Mouse (Mus musculus) cerebral cortex, adult 2 months (tissue): ENCODE measurements around the gene Ubl3.

Experiments used
- WGBS: fragments of 180-500 bp; shearing (Covaris S2); methylation state at CpG from one replicate; pipeline ENCODE4 v1.1.7; 2018; 5-methylcytosine and 5-hydroxymethylcytosine counted together

Gene Ubl3

DNA sequence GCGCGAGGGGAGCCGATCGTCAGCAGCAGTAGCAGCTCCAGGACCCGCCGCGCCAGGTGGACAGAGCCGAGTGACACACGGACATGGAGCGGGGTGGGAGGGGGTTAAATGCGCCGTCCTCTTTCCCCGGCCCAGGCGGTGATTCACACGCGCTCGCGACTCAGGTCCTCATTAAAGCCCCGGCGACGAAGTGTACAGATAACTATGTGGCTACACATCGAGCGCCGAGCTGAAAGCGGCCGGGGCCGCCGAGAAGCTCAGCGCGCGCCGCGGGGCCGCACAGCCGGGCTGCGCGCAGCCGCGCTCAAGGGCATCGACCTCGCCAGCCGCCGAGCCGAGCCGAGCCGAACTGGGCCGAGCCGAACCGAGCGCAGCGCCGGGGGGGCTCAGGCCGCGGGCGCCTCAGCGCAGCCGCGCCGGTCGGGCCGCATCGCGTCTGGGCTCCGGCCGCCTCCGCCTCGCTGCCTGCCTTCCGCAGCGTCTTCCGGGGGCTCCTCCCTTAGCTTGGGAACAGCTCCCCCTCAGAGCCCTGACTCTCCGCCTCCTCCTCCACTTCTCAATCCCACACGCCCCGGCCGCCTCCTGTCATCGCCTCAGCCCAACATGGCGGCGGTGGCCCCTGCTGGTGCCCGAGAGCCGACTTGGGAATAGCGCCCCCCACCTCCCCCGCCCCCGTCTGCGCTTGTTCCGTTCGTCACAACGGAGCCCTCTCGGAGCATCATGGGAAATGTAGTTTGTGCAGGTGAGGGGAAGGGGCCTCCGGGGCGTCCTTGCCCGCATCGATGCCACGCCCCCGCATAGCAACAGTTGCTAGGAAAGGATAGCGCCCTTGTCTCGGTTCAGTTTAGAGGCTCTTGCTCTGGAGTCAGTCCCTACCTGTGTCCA is at the start of gene Ubl3:
Gene Ubl3 (minus strand): TSS at position 603 of the 885 bp plus-strand sequence.
- WGBS, result under 1% methylated on average over 91 of the region's 95 CpGs

DNA sequence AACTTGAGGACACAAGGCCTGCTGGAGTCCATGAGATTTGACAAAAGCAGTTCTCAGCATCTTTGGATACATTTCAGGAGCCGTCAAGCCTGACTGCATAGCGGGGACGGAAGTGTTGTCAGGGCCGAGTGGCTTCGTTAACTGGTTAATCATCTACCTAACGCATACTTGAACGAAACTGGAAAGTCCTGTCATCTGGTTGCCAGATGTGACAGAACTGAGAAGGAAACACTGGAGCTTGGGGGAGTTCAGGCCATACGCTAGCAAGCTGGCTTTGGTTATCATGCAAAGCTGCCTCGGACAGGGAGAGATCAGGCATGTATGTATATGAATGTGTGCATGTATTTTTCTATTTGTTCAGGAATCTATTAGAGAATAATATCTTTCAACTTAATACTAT is 45.8 kb upstream of the Ubl3 start:
- WGBS, result 89% methylated on average over 9 of the region's 9 CpGs

- WGBS, result 89% methylated on average over 15 of the region's 15 CpGs
Observed at GRCm38 (mm10) chr5:148596086-148596753, 43.6 kb upstream of the Ubl3 start.

DNA sequence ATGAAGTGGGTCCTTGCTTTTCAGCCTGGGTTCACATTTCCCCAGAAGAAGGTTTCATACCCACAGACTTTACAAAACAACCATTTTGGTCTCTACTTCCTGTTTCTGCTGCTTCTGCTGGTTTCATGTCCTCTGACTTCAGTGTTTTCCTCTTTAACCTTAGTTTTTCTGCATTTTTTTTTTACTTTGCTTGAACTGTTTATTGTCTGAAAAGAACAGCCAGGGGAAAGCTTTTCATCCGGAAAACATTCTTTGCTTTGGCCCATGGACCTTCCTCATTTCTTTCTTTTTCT is 42.8 kb upstream of the Ubl3 start:
- WGBS, result 89% methylated on average over 1 of the region's 1 CpGs

GRCm38 (mm10) chr5:148594693-148595458 is 42.3 kb upstream of the Ubl3 start:
- WGBS, result 94% methylated on average over 3 of the region's 3 CpGs

- 64% methylated on average over 4 of the region's 4 CpGs for WGBS
Observed at GRCm38 (mm10) chr5:148593607-148594006, 41.0 kb upstream of the Ubl3 start.

DNA sequence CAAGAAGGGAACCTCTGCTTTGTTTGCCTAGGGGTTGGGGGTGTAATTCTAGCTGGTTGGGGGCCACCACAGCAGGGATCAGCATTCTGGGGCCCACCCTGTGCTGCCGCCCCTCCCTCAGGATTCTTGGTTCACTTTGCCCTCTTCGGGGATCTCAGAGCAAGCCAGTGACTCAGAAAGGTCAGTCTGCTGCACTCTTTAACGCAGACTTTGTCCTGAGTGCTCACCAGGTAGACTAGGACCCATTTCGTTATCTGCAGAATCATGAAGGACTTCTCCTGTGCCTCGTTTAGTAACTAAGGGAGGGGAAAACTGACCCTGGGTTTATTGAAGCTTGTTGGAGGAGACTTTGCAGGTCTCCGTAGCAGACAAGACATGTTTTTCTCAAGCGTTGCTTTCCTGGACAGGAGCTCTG is 38.9 kb upstream of the Ubl3 start:
- 82% methylated on average over 7 of the region's 7 CpGs for WGBS

GRCm38 (mm10) chr5:148590603-148591447 is 38.2 kb upstream of the Ubl3 start:
- 77% methylated on average over 20 of the region's 20 CpGs for WGBS

- 88% methylated on average over 3 of the region's 3 CpGs for WGBS
Observed at GRCm38 (mm10) chr5:148588987-148589386, 36.4 kb upstream of the Ubl3 start.

- 64% methylated on average over 6 of the region's 6 CpGs for WGBS
Observed at GRCm38 (mm10) chr5:148588142-148588650, 35.6 kb upstream of the Ubl3 start.

GRCm38 (mm10) chr5:148580388-148580985 is 27.9 kb upstream of the Ubl3 start:
- 96% methylated on average over 13 of the region's 13 CpGs for WGBS

DNA sequence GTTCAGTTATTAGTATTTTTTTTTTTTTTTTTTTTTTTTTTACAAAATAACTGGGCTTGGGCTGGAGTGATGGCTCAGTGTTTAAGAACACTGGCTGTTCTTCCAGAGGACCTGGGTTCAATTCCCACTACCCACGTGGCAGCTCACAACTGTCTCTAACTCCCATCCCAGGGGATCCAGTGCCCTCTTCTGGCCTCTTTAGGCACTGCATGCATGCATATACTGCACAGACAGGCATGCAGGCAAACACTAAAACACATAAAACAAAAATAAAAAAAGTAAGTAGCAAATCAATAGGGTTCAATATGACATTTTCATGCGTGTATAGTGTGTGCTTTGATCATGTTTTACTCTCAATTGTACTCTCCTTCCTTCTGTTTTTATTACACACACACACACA is 26.6 kb upstream of the Ubl3 start:
- WGBS, result 92% methylated on average over 2 of the region's 2 CpGs

GRCm38 (mm10) chr5:148578353-148578752 is 25.8 kb upstream of the Ubl3 start:
- 83% methylated on average over 8 of the region's 8 CpGs for WGBS

DNA sequence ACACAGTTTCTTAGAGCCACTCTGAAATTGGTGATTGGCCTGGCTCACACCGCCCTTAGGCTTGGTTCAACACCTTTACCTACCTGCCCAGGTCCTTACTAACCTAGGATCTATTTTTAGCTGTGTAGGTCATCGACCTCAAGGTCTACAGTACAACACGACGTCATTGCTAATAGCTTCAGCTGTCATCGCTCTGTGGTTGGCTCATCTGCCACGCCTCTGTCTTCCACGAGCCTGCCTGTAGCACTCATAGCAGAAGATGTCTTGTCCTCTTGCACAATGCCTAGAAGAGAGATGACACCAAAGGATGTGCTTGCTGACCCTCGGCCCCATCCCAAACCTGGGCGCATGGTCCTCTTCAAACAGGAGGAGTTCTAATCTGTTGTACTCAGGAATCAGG is 24.7 kb upstream of the Ubl3 start:
- 91% methylated on average over 9 of the region's 9 CpGs for WGBS

GRCm38 (mm10) chr5:148575163-148575562 is 22.6 kb upstream of the Ubl3 start:
- WGBS, result 75% methylated on average over 5 of the region's 5 CpGs

DNA sequence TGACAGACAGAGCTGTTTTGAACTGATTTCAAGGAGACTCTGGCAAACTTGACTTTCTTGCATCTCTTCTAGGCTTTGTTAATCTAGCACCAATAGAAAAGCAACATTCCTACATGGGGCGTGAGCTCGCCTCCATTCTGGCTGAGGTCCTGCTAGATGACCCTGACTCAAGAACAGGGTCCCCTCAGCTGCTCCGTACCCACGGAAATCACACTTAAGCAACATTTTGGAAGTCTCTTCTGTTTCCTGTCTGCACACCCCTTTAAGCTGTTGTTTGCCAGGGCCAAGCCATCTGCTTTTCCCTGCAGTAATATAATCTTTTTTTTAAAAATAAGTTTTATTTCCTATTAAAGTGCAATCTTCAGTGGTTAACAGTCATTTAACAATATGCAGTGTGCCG is 20.1 kb upstream of the Ubl3 start:
- 69% methylated on average over 5 of the region's 5 CpGs for WGBS

- WGBS, result 82% methylated on average over 14 of the region's 14 CpGs
Observed at GRCm38 (mm10) chr5:148570571-148571304, 18.1 kb upstream of the Ubl3 start.

DNA sequence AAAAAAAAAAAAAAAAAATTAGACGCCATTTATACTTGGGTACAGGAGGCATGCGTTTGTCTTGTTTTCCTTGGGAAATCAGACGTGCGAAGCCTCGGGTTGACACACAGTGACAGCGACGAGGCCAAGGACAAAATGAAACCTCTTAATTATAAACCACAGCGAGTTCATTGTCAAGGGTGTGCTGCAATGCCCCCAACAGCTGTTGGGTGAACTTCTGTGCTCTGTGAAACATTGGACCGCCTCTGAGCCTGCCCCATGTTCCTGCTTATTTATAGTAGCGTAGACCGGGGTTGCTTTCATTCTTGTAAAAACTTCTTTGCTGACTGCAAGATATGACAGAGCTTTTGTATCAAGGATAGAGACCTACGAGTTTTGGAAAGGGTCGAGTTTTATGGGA is 16.9 kb upstream of the Ubl3 start:
- whole genome bisulfite sequencing, result 70% methylated on average over 13 of the region's 13 CpGs

DNA sequence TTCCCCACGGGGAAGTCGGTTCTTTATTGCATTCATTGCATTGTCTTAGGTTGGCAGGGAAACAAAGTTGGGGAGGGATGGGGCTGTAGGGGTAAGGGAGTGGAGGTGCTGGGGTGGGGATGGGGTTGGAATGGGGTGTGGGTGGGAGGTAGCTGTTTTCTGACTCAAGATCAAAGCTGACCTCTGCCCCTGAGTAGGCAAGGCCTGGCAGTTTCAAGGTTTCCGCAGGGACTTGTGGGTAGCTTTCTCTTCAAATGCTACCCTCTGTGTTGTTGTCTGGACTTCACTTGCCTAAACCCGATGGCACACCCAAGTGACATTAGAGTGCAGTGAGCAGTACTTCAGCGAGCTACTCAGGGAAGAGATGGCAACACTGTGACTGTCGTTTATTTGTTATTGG is 13.0 kb upstream of the Ubl3 start:
- 75% methylated on average over 6 of the region's 6 CpGs for WGBS

DNA sequence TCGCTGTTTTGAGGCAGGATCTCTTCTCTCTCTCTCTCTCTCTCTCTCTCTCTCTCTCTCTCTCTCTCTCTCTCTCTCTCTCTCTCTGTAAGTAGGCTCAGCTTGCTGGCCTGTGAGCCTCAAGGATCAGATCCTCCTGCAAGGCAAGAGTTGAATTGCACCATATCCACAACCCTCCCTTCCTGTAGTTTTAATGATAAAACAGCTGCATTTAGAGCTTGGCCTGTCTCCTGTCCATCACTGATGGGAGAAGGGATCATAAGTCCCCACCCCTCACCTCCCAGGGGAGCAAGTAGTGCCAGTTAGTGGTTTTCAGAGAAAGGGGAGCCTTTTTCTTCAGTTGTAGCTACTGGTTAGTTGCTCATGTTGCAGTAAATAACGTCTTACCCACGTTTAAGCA is 11.5 kb upstream of the Ubl3 start:
- 99% methylated on average over 3 of the region's 3 CpGs for WGBS
